Mouse (Mus musculus): ENCODE data around the gene Ankrd24.

The Ankrd24 gene

GRCm38 (mm10) chr10:81628390-81628789 lies at the start of gene Ankrd24:
Ankrd24 (plus strand) TSS chr10:81628540.
- DNase-seq (ENCODE audit: low read depth) = no peak

DNA sequence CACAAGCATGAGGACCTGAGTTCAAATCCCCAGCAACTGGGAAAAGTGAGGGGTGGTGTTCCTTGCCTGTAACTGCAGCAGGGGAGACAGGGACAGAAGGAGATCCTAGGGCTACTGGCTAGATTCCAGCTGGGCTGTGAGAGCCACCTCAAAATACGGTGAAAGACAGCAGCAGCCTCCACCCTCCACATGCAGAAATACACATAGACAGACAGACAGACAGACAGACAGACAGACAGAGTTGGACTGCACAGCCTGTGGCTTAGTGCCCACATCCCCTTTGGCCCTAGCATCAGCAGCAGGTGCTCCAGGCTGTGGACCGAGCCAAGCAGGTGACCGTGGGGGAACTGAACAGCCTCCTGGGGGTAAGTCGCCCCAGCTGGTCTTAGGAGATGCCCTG lies 48.4 kb upstream of the Ankrd24 start:
- no peak for DNase-seq (ENCODE audit: low read depth)

DNA sequence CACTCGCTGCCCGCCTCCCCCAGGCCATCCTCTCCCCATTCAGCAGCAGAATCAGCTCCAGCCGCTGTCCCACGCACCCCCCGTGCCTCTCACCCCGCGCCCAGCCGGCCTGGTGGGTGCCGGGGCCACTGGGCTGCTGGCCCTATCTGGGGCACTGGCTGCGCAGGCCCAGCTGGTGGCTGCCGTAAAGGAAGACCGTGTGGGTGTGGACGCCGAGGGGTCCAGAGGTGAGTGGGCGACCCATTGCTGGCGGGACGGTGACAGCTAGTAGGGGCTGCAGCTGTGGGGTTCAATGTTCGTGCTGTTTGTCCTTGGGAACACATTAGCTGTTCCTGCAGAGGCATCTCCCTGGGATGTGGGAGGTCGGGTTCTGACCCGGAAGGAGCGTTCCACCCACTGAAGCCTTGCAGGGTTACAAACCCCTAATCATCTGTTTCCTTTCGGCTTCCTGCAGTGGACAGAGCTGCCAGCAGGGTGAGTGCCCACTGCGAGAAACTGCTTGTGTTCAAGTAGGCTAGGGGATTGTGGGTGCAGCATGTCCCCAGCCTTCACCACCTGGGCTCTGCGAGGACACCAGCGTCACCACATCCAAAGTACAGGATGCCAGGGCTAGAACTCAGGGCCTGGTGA lies 47.8 kb upstream of the Ankrd24 start:
- no peak for DNase-seq (ENCODE audit: low read depth)

DNA sequence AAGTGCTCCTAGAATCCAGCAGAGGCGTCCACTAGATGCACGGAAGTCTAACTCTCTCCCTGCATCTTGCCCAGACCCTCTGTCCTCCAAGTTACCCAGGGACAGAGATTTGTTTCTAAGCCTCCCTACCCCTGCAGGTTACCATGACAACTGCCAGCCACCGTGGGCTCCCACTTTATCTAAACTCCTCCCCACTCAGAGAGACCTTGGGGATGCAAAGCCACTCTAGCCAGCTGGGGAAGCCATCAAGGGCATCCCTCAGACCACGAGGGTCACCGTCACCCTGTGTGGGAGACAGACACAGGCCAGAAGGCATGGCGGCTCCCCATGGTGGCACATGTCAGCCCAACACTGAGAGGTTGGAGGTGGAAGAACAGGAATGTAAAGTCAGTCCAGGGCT lies 45.0 kb upstream of the Ankrd24 start:
- no peak for DNase-seq (ENCODE audit: low read depth)

DNA sequence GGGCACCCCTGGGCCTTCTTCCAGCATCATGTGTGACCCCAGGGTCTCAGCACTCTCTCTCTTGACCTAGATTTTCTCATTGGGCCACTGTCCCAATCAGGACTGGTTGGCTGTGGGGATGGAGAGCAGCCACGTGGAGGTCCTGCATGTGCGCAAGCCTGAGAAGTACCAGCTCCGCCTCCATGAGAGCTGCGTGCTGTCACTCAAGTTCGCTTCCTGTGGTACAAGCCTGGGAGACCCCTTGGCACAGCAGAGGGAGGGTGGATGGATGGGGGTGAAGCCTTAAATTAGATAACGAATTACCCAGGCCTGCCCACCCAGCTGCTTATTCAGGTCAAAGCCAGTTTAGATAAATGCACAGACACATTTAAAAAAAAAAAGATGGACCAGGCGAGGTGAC lies 39.6 kb upstream of the Ankrd24 start:
- no peak for DNase-seq (ENCODE audit: low read depth)

DNA sequence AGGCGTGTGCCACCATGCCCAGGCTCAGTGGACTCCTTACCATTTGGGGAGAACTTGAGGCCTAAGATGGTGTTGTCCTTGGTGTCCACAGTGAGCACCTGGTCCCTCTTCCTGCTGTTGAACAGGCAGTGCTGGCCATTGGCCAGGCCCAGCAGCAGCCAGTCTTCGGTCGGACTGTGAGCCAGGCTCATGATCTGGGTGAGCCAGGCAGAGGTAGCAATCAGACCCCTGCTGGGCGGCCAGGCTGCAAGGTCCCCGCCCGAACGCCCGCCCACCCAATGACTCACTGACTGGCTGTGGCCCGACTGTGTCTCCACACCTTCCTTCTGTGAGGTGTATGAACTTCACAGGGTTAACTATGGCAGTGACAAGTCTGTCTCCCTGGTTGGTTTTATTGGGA lies 36.5 kb upstream of the Ankrd24 start:
- DNase-seq (ENCODE audit: low read depth) = no peak

DNA sequence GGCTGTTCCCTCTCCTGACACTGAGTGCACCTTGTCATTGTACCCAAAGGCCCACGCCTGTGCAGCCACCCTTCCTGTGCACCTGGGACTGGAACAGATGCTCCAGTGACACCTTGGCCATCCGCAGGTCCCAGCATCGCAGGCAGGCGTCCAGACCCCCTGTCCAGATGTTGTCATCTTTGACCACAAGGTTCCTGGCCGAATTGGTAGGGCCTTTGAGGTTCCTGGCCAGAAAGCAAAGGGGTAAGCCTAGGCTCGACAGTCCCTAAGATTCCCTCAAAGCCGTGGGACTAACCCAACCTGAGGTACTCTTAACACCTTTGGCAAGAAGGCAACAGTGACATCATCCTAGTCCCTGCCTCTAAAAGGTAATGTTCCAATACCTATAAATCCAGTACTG lies 35.7 kb upstream of the Ankrd24 start:
- no peak for DNase-seq (ENCODE audit: low read depth)

DNA sequence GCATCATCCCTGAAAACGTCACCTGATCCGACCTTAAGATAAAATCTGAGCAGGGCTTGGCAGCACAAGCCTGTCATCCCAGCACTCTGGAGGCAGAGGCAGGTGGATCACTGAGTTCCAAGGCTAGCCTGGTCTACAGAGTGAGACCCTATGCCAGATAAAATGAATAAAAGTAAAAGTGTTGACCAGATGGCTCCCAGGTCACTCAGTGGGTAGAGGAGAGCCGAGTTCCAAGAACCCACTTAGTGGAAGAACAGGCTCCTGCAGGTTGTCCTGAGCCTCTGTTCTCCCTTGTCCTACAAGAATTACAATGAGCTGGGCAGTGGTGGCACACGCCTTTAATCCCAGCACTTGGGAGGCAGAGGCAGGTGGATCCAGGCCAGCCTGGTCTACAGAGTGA lies 35.1 kb upstream of the Ankrd24 start:
- DNase-seq (ENCODE audit: low read depth) = no peak

DNA sequence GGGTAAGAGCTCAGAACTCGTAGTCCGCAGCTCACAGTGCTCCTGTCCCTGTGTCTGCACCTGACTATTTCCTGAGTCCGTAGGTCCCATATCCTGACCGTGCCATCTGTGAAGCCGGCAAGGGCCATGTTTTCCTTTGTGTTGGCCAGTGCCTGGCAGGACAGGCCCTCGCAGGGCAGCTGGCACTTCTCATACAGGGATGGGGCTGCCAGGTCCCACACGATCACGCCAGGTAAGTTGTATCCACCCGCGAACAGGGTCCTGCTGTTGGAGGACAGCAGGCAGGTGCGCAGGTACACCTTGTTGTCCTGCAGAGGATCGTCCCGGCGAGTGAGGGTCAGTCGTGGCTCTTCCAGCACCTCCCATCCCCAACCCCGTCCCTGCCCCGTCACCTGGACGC lies 34.4 kb upstream of the Ankrd24 start:
- no peak for DNase-seq (ENCODE audit: low read depth)

- DNase-seq (ENCODE audit: low read depth) = no peak
Measured at GRCm38 (mm10) chr10:81595599-81595998, 32.7 kb upstream of the Ankrd24 start.

DNA sequence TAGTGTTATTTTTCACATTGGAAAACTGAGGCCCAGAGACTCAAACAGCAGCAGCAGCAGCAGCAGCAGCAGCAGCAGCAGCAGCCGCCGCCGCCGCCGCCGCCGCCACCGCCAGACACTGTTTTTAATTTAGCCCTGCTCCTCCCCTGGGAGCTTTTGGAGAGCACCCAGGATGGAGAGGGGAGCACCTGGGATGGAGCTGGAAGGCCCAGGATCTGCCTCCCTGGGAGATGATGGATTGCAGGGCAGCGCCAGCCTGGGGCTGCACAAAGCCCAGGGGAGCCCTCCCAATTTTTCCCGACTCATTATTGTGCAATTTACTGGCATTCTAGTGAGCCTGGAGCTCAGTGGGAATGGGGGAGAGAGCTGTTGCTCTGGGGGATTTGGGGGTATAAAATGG lies 31.7 kb upstream of the Ankrd24 start:
- no peak for DNase-seq (ENCODE audit: low read depth)

DNA sequence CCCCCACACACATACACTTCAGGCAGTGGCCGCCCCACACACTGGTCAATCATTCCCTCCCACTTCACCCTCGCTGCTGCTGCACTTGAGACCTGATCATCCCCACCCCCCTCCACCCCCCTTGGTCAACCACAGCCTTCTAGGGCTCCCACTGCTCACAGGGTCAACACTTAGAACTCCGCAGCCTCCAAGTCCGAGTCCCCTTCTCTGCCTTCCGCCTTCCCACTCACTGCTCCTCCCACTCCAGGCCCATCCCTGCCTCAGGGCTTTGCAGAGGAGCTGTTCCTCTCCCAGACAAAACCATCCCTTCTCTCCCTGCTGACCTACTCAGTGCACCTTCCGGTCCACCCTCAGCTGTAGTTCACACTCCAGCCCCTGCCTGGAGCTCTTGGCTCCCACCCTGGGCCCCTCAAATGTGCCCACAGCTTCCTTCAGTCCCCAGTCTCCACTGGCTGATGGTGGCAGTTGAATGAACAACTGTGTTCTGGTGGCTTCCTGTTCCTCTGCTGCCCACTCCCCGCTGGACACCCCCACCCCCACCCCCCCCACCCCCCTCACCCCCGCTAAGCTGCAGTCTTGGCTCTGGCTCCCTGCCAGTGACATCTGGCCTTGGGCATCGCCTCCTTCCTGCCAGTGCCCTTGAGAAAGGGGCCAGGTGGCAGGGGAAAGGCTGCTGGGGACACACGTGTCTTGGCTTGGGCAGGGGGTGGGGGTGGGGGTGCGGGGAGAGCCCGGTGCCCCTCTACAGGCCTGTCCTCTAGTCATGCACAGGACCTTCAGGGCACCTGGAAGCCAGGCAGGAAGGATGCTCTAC lies 31.0 kb upstream of the Ankrd24 start:
- DNase-seq (ENCODE audit: low read depth) = peak; percentile 24

DNA sequence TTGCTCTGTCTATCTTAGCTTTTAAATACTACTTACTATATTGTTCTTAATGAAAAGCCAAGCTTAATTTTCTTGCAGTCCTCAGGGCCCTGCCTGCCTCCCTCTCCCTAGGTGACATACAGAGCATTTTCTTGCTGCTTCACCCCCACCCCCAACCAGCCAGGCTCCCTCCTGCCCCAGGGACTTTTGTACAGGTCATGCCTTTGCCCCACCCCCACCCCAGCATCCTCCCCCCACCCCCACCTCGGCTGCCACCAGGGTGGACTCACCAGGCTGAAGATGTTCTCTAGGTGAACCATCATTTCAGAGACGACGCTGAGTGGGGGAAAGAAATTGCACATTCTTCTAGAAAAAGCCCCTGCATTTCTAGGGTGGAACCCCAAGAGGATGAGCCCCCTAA lies 30.0 kb upstream of the Ankrd24 start:
- no peak for DNase-seq (ENCODE audit: low read depth)

- DNase-seq (ENCODE audit: low read depth) = no peak
Measured at GRCm38 (mm10) chr10:81598871-81599270, 29.5 kb upstream of the Ankrd24 start.

DNA sequence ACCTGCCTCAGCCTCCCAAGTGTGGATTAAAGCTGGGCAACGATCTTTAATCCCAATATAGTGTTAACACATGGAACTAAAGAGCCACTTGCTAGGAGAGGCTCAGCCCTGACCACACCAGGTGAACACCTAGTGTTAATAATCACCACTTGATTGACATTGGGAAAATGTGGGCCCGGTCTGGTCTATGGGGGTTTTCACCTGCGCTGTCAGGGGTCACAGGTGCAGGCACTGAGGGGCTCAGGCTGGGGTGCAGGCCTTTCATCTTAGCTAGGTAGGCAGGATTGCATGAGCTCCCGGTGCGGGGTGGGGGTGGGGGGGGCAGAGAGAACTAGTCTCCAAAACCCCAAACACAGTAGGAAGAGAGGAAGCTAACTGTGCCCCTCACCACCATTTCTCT lies 28.7 kb upstream of the Ankrd24 start:
- DNase-seq (ENCODE audit: low read depth) = no peak

DNA sequence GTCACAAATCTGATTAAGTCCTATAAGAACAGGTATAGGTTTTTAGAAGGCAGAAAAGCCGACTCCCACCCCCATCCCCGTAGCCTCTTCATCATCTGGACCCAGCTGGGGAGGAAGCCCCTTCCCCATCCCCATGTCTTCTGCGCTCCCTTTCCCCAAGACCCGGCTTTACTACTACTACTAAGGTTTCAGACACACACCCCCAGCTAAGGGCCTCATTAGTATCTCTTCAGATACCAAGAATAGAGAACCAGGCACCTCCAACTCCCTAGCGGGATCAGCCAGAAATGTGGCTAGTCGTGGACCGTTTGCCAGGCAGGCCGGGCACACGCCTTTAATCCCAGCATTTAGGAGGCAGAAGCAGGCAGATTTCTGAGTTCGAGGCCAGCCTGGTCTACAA lies 28.2 kb upstream of the Ankrd24 start:
- no peak for DNase-seq (ENCODE audit: low read depth)

DNA sequence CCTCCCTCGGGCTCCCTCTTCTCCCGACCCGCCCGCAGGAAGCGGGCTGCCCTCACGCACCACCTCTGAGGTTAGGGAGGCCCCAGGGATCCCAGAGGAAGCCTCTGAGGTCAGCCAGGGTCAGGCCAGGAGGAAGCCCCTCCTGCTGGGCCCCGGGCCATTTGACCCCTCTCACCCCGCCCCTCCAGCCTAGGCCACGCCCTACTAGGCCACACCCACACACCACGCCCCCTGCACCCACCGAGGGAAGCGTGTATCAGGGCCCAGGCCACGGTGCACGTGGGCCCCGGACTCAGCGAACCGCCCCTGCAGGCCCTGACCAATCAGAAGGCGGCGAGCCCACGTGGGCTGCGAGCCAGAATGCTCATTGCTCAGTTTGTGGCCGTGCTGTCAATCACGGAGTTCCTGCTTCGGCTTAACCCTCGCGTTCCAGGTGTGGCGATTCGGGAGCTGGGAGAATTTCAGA lies 27.6 kb upstream of the Ankrd24 start, which contains the start of gene Tle6:
Tle6 (minus strand) TSS at position 336 of the 466 bp plus-strand sequence.
- peak; percentile 93 for DNase-seq (ENCODE audit: low read depth)

GRCm38 (mm10) chr10:81601396-81601905 lies 26.9 kb upstream of the Ankrd24 start:
- no peak for DNase-seq (ENCODE audit: low read depth)

GRCm38 (mm10) chr10:81602741-81603151 lies 25.6 kb upstream of the Ankrd24 start:
- no peak for DNase-seq (ENCODE audit: low read depth)

GRCm38 (mm10) chr10:81604019-81604967 lies 24.0 kb upstream of the Ankrd24 start:
- DNase-seq (ENCODE audit: low read depth) = no peak

DNA sequence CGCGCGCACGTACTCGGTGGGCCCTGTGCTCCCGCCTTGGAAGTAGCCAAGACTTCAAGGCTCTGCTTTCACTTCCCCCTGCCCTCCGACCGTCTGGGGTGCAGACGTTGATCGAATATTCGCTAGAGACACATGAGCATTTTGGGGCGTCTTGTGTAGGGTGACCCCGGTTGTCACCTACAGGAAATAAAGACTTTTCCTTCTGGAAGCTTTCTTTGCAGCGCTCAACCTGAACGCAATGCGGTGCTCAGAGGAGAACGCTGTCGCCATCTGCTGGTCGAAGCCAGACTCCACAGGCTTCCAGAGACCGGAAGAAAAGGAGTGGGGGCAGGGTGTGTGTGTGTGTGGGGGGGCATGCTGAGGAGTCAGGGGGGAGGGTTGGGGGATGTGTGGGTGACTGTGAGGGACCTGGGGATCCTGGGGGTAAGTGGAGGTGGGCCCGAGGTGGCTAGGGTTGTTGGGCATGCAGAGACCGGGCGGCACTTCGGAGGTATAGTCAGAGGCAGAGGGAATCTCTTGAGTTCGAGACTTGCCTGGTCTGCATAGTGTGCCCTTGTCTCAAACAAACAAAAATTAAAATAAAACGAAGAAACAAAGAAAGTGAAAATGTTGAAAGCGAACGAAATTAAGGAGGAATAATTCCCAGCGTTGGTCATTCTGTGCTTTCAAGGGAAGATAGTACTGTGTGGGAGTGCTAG lies 23.2 kb upstream of the Ankrd24 start:
- DNase-seq (ENCODE audit: low read depth) = peak; percentile 92

DNA sequence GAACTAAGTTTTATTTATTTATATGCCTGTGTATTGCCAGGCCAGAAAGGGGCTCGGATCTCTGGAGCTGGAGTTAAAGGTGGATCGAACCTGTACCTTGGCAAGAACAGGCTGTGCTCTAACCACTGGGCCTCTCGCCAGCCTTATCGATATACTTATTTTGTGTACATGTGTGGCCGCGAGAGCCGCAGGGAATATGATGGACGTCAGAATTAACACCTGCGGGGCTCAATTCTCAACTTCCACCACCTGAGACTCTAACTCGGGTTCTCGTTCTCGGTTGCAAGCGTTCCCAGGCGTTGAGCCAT lies 22.7 kb upstream of the Ankrd24 start:
- DNase-seq (ENCODE audit: low read depth) = no peak

All from c-Kit-positive CD71-negative TER-119-negative erythroid progenitor cells, embryonic 14.5 days (primary cell).